Comparison of ENCODE assay signal across 8 mouse cellular contexts in the genomic region with DNA sequence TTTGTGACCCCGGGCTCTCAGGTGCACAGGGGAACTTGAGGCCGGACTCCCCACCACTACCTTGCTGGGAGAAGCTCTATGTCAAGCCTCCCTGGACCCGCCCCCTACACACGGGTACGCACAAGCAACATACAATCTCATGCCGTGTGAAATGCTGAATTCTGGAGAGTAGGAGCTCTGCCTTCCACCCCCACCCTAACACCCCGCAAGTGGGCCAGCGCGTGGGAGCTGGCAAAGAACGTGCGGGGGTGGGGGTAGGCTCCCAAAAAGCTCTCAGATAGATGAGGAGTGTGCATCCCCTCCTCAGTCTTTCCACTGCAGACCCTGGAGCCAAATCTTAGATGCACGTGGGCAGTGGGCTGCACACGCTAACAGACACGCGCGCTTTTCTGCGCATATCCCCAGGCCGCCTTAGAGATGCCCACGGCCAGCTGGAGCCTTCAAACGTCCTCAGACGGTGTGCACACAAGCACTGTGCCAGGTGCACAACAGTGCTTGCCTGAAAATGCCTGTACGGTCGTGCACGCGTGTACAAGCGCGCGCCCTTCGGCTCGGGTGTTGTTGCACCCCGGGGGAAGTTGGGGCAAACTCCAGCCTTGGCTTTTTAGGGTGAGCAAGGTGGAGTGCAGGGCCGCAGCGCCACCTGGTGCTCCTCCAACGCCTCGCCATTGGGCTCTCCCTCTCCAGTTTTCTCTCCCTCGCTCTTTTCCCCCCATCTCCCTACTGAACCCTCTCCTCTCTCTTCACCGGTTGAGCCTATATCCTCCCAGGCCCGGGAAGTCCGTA. TPM values are rescaled to one million over a fixed set of nuclear protein-coding genes. Genes with fewer than 3 reads are reported as not detected.
DNase-seq lines count a peak whose midpoint lies in the region; ATAC-seq and TF ChIP-seq lines count a peak whose summit lies in the region.

No protein-coding gene starts in this region.

- H3K4me2 ChIP-seq in forebrain, embryonic 11.5 days (ENCODE audit: low read depth, low read length, severe bottlenecking), result peak overlapping the region; percentile 82
- peak overlapping the region; percentile 93 for H3K4me2 ChIP-seq in hindbrain, embryonic 13.5 days

- no peaks in the 10 kb centered on the region for H3K4me1 ChIP-seq in ES-Bruce4 (ENCODE audit: control insufficient read depth, insufficient read depth, low read length)
- H3K4me1 ChIP-seq in forebrain, embryonic 11.5 days (replicated peaks; ENCODE audit: control insufficient read depth, insufficient read depth, low read length), result peaks cover 8% of the 10 kb centered on the region
- peaks cover 42% of the 10 kb centered on the region for H3K4me1 ChIP-seq in hindbrain, embryonic 13.5 days (replicated peaks)

- peak; percentile 77 for ATAC-seq in forebrain, embryonic 11.5 days (replicated peaks; ENCODE audit: low FRiP score)
- peak; percentile 68 for ATAC-seq in hindbrain, embryonic 13.5 days (ENCODE audit: low FRiP score)

- under 1% methylated on average over 39 of the region's 39 CpGs for WGBS in forebrain, embryonic 11.5 days
- WGBS in hindbrain, embryonic 13.5 days, result under 1% methylated on average over 39 of the region's 39 CpGs

- TF ChIP-seq CTCF in ES-Bruce4 (IDR thresholded peaks at IDR 0.05; ENCODE audit: low read depth, low read length), result peak; percentile 83
- peak; percentile 95 for TF ChIP-seq CTCF in brain, embryonic 14.5 days (IDR thresholded peaks at IDR 0.05; ENCODE audit: borderline replicate concordance, extremely low read depth, insufficient read depth, insufficient read length)
- TF ChIP-seq CTCF in left cerebral cortex, adult 2 months (IDR thresholded peaks at IDR 0.05), result peak; percentile 78

- peak overlapping the region; percentile 64 for H3K4me3 ChIP-seq in ES-Bruce4 (ENCODE audit: low read depth, low read length)
- peak overlapping the region; percentile 37 for H3K4me3 ChIP-seq in forebrain, embryonic 11.5 days (ENCODE audit: low read depth, low read length)
- peak overlapping the region; percentile 54 for H3K4me3 ChIP-seq in hindbrain, embryonic 13.5 days
- peak overlapping the region; percentile 69 for H3K4me3 ChIP-seq in left cerebral cortex, adult 2 months

- TF ChIP-seq EP300 in ES-Bruce4 (IDR thresholded peaks at IDR 0.05; ENCODE audit: insufficient read depth, low read depth, low read length), result no peak

- H3K9me3 ChIP-seq in ES-Bruce4 (replicated peaks; ENCODE audit: control insufficient read depth, insufficient read depth, low read length, poor library complexity, severe bottlenecking), result no peaks in the 10 kb centered on the region
- H3K9me3 ChIP-seq in forebrain, embryonic 11.5 days (ENCODE audit: control insufficient read depth, low read length), result no peaks in the 10 kb centered on the region
- H3K9me3 ChIP-seq in hindbrain, embryonic 13.5 days, result no peaks in the 10 kb centered on the region

- H3K27me3 ChIP-seq in ES-Bruce4 (ENCODE audit: control insufficient read depth, insufficient read depth, low read length, poor library complexity, severe bottlenecking), result peaks cover 8% of the 10 kb centered on the region
- H3K27me3 ChIP-seq in forebrain, embryonic 11.5 days (ENCODE audit: control insufficient read depth, insufficient read depth, low read length), result peaks cover 46% of the 10 kb centered on the region
- H3K27me3 ChIP-seq in hindbrain, embryonic 13.5 days, result peaks cover 69% of the 10 kb centered on the region

- no peaks in the 10 kb centered on the region for H3K36me3 ChIP-seq in ES-Bruce4 (ENCODE audit: control insufficient read depth, insufficient read depth, low read length, poor library complexity, severe bottlenecking)
- H3K36me3 ChIP-seq in forebrain, embryonic 11.5 days (ENCODE audit: control insufficient read depth, insufficient read depth, low read length), result no peaks in the 10 kb centered on the region
- H3K36me3 ChIP-seq in hindbrain, embryonic 13.5 days, result no peaks in the 10 kb centered on the region

- no peak overlapping the region for H3K27ac ChIP-seq in ES-Bruce4 (ENCODE audit: insufficient read depth, low read length)
- no peak overlapping the region for H3K27ac ChIP-seq in forebrain, embryonic 11.5 days (ENCODE audit: low read depth, low read length)
- peak overlapping the region; percentile 70 for H3K27ac ChIP-seq in hindbrain, embryonic 13.5 days
- peak overlapping the region; percentile 98 for H3K27ac ChIP-seq in left cerebral cortex, adult 2 months

- intact Hi-C loops in left cerebral cortex, adult 2 months (cut with DNase I), result loop anchor here (1.0 to 10.0 kb wide), 9 partner anchors 41 to 1111 kb away; no protein-coding TSS in a partner anchor

- peak; percentile 84 for DNase-seq in brain, embryonic 14.5 days (ENCODE audit: low read depth)
- DNase-seq in forebrain, embryonic 11.5 days (ENCODE audit: low spot score), result peak; percentile 84
- peak; percentile 78 for DNase-seq in left cerebral cortex, adult 2 months (ENCODE audit: extremely low spot score in 1 of 2, low spot score in 2 of 2)
- peak; percentile 12 for DNase-seq in lung, postnatal 36 days
- DNase-seq in right cerebral cortex, postnatal 4 days, result peak; percentile 84
- no peak for DNase-seq in T-cell, adult 2 months (ENCODE audit: low spot score)

- TF ChIP-seq POLR2A in ES-Bruce4 (IDR thresholded peaks at IDR 0.05; ENCODE audit: insufficient read depth, low read length), result no peak
- TF ChIP-seq POLR2A in brain, embryonic 14.5 days (IDR thresholded peaks at IDR 0.05; ENCODE audit: borderline replicate concordance, extremely low read depth, insufficient read depth, insufficient read length, poor library complexity, severe bottlenecking), result no peak

- H3K9ac ChIP-seq in ES-Bruce4 (ENCODE audit: low read depth, poor library complexity, severe bottlenecking), result no peak overlapping the region
- peak overlapping the region; percentile 50 for H3K9ac ChIP-seq in forebrain, embryonic 11.5 days (ENCODE audit: low read length)
- peak overlapping the region; percentile 75 for H3K9ac ChIP-seq in hindbrain, embryonic 13.5 days

RNA-seq across cellular contexts. Expression of a gene that starts 1.9 kb away (rescaled TPM):
- 0.37 and 0.39 TPM in 2 replicates for polyA plus RNA-seq in ES-Bruce4 (2011; ENCODE audit: insufficient read depth, insufficient read length, low read depth, missing spikeins)
- 0.83 and 2.1 TPM in 2 replicates for polyA plus RNA-seq in brain, embryonic 14.5 days (2012; rRNA removed)
- 0.91 and 1.1 TPM in 2 replicates for polyA plus RNA-seq in forebrain, embryonic 11.5 days (2014; fragmentation: Nextera tagmentation; extraction: Ambion mirVana)
- polyA plus RNA-seq in hindbrain, embryonic 13.5 days (2015; fragmentation: Nextera tagmentation; extraction: Ambion mirVana), result 5.3 TPM in 2 replicates
- total RNA-seq in left cerebral cortex, adult 2 months (2021), result 100 to 1,000 TPM; 274 to 277 TPM

Comparison
In these comparisons a context has a peak if more than half of its experiments do, and no peak if none do; other contexts are left out.
1. H3K27ac ChIP-seq: peak in hindbrain, embryonic 13.5 days (single experiment) and left cerebral cortex, adult 2 months (single experiment); none in ES-Bruce4 (single experiment) and forebrain, embryonic 11.5 days (single experiment).
2. Peak in every context shown above with its lines, with median percentiles within 50 percentile points of each other: H3K4me3 ChIP-seq and CTCF ChIP-seq.